Mouse (Mus musculus) MEL (cell line): ENCODE results near the gene Fhdc1. TPM values are rescaled to one million over a fixed set of nuclear protein-coding genes. Genes with fewer than 3 reads are reported as not detected.

ENCODE experiments used
- DNase-seq: peaks from one replicate; pipeline ENCODE4 v3.0.0; 2011; ENCODE audit warnings: low read depth, low spot score
- H3K27ac ChIP-seq: 2 replicates; pipeline ENCODE4 v1.5.1; 2012; ENCODE audit warnings: low read depth, mild to moderate bottlenecking, control low read depth, low read length, moderate library complexity; ENCODE audit not compliant: control insufficient read depth
- H3K27me3 ChIP-seq, 2 experiments: fragments of 150-350 bp in 1 of 2; sonication (generic) in 1 of 2; 2 replicates each; pipeline ENCODE4 v1.6.1; 2012; ENCODE audit warnings: low read length in 2 of 2, mild to moderate bottlenecking in 2 of 2, improper control_type of control experiment in 1 of 2, moderate library complexity in 1 of 2; ENCODE audit not compliant: insufficient read depth in 2 of 2, control insufficient read depth in 1 of 2
- H3K36me3 ChIP-seq, 2 experiments: 2 replicates each; pipeline ENCODE4 v1.6.1; 2012 to 2014; ENCODE audit warnings: low read length in 2 of 2, improper control_type of control experiment in 1 of 2, inconsistent platforms in 1 of 2, mild to moderate bottlenecking in 1 of 2; ENCODE audit not compliant: insufficient read depth in 2 of 2, control insufficient read depth in 1 of 2
- H3K4me1 ChIP-seq, 2 experiments: fragments of 150-350 bp in 1 of 2; sonication (generic) in 1 of 2; 2 replicates each; pipeline ENCODE4 v1.6.1; 2012; ENCODE audit warnings: low read length in 2 of 2, improper control_type of control experiment in 1 of 2, mild to moderate bottlenecking in 1 of 2; ENCODE audit not compliant: insufficient read depth in 2 of 2, control insufficient read depth in 1 of 2
- H3K4me3 ChIP-seq, 2 experiments: fragments of 150-350 bp in 1 of 2; sonication (generic) in 1 of 2; 2 replicates each; pipeline ENCODE4 v1.5.1; 2012; ENCODE audit warnings: low read depth in 2 of 2, low read length in 2 of 2, mild to moderate bottlenecking in 2 of 2, moderate library complexity in 2 of 2, control low read depth in 1 of 2, improper control_type of control experiment in 1 of 2; ENCODE audit not compliant: control insufficient read depth in 1 of 2, insufficient read depth in 1 of 2
- H3K79me2 ChIP-seq: 2 replicates; pipeline ENCODE4 v1.6.1; 2012; ENCODE audit warnings: mild to moderate bottlenecking, low read length, moderate library complexity; ENCODE audit not compliant: control insufficient read depth, poor library complexity, insufficient read depth
- H3K9ac ChIP-seq: 2 replicates; pipeline ENCODE4 v1.6.1; 2012; ENCODE audit warnings: low read depth, mild to moderate bottlenecking, control low read depth, low read length, moderate library complexity; ENCODE audit not compliant: control insufficient read depth, poor library complexity, severe bottlenecking
- H3K9me3 ChIP-seq: fragments of 150-350 bp; sonication (generic); replicated peaks from 2 replicates; pipeline ENCODE4 v1.6.1; 2012; ENCODE audit warnings: mild to moderate bottlenecking, low read length, improper control_type of control experiment, moderate library complexity; ENCODE audit not compliant: insufficient read depth
- BHLHE40 ChIP-seq: IDR thresholded peaks from 2 replicates; pipeline ENCODE4 v1.6.1; 2012; ENCODE audit warnings: low read depth, mild to moderate bottlenecking, inconsistent platforms, low read length, improper control_type of control experiment, borderline replicate concordance
- CHD2 ChIP-seq: IDR thresholded peaks from 2 replicates; pipeline ENCODE4 v1.6.1; 2011; ENCODE audit warnings: low read length, improper control_type of control experiment
- ELF1 ChIP-seq: IDR thresholded peaks from 2 replicates; pipeline ENCODE4 v1.6.1; 2014; ENCODE audit warnings: low read depth, mild to moderate bottlenecking, inconsistent platforms, low read length, improper control_type of control experiment, moderate library complexity
- EP300 ChIP-seq, 2 experiments: IDR thresholded peaks; 2 replicates each; pipeline ENCODE4 v1.6.1; 2011; ENCODE audit warnings: improper control_type of control experiment in 2 of 2, low read length in 2 of 2, low read depth in 1 of 2, mild to moderate bottlenecking in 1 of 2
- ETS1 ChIP-seq: IDR thresholded peaks from 2 replicates; pipeline ENCODE4 v1.6.1; 2012; ENCODE audit warnings: low read depth, mild to moderate bottlenecking, inconsistent platforms, low read length, improper control_type of control experiment, moderate library complexity
- GATA1 ChIP-seq: IDR thresholded peaks from 2 replicates; pipeline ENCODE4 v1.6.1; 2011; ENCODE audit warnings: low read depth, low read length, improper control_type of control experiment
- JUND ChIP-seq: IDR thresholded peaks from 2 replicates; pipeline ENCODE4 v1.6.1; 2011; ENCODE audit warnings: low read depth, mild to moderate bottlenecking, improper control_type of control experiment, low read length
- MAFK ChIP-seq: IDR thresholded peaks from 2 replicates; pipeline ENCODE4 v1.6.1; 2011; ENCODE audit warnings: low read depth, mild to moderate bottlenecking, low read length, improper control_type of control experiment, borderline replicate concordance
- MXI1 ChIP-seq: IDR thresholded peaks from 2 replicates; pipeline ENCODE4 v1.6.1; 2011; ENCODE audit warnings: mild to moderate bottlenecking, low read depth, low read length, improper control_type of control experiment
- MYC ChIP-seq: IDR thresholded peaks from 2 replicates; pipeline ENCODE4 v1.6.1; 2011; ENCODE audit warnings: low read depth, mild to moderate bottlenecking, low read length, improper control_type of control experiment, moderate library complexity
- POLR2A ChIP-seq, 2 experiments: IDR thresholded peaks; 2 replicates each; pipeline ENCODE4 v1.6.1; 2011 to 2012; ENCODE audit warnings: low read length in 2 of 2, mild to moderate bottlenecking in 2 of 2, control low read depth in 1 of 2, improper control_type of control experiment in 1 of 2, low read depth in 1 of 2, moderate library complexity in 1 of 2; ENCODE audit not compliant: control insufficient read depth in 1 of 2, insufficient read depth in 1 of 2, poor library complexity in 1 of 2
- RCOR1 ChIP-seq: IDR thresholded peaks from 2 replicates; pipeline ENCODE4 v1.6.1; 2012; ENCODE audit warnings: low read depth, mild to moderate bottlenecking, inconsistent platforms, low read length, improper control_type of control experiment
- SIN3A ChIP-seq: IDR thresholded peaks from 2 replicates; pipeline ENCODE4 v1.6.1; 2012; ENCODE audit warnings: low read length, improper control_type of control experiment, inconsistent platforms
- TAL1 ChIP-seq: IDR thresholded peaks from 2 replicates; pipeline ENCODE4 v1.6.1; 2012; ENCODE audit warnings: mild to moderate bottlenecking, inconsistent platforms, low read length, moderate library complexity, mixed read lengths
- TCF12 ChIP-seq: IDR thresholded peaks from 2 replicates; pipeline ENCODE4 v1.6.1; 2014; ENCODE audit warnings: low read depth, mild to moderate bottlenecking, inconsistent platforms, low read length, improper control_type of control experiment, moderate library complexity
- USF2 ChIP-seq, 2 experiments: IDR thresholded peaks; 2 replicates each; pipeline ENCODE4 v1.6.1; 2011 to 2012; ENCODE audit warnings: improper control_type of control experiment in 2 of 2, low read length in 2 of 2, borderline replicate concordance in 1 of 2, inconsistent platforms in 1 of 2, low read depth in 1 of 2, mild to moderate bottlenecking in 1 of 2; ENCODE audit not compliant: insufficient read depth in 1 of 2
- ZC3H11A ChIP-seq: IDR thresholded peaks from 2 replicates; pipeline ENCODE4 v1.6.1; 2012; ENCODE audit warnings: low read depth, mild to moderate bottlenecking, inconsistent platforms, low read length, improper control_type of control experiment
- ZNF384 ChIP-seq: IDR thresholded peaks from 2 replicates; pipeline ENCODE4 v1.6.1; 2012; ENCODE audit warnings: low read depth, mild to moderate bottlenecking, inconsistent platforms, low read length, improper control_type of control experiment
- polyA plus RNA-seq, 2 experiments: library from polyadenylated mRNA; stranded (reverse) in 1 of 2; unstranded in 1 of 2; fragments of >175 nt in 1 of 2; fragments of >200 nt in 1 of 2; gene quantifications; 2 replicates each; pipeline versions ENCODE4 v1.2.1 to v1.2.4; 2012; ENCODE audit warnings: low replicate concordance in 2 of 2, low read depth in 1 of 2; ENCODE audit not compliant: insufficient read length in 2 of 2, insufficient read depth in 1 of 2, missing spikeins in 1 of 2
- total RNA-seq: library from RNA; depleted of rRNA; stranded (reverse); fragments of 300-350 nt; gene quantifications from 2 replicates; pipeline ENCODE4 v1.2.3, GENCODE M21; 2012

Gene Fhdc1
- total and polyA plus RNA-seq, 3 experiments, result 0.54 to 2.0 TPM; not detected in 1

DNA sequence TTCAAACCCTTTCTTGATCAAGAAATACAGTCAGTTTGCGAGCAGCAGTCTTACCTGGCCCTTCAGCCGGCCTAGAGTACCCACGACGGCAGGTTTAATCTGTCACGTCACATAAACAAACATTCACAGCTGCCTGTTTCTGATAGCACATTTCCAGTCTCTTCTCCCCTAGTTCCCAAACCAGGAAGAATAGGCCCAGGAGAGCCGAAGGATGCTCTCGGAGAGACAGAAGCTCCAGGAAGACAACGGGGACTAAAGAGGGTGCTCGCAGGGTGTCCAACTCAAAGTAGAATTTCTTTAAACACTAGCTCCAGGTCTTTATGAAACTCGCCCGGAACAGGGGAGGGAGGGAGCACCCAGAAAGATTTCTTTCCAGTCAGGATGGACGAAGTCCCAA, 1.3 kb downstream of the Fhdc1 start:
- Histone ChIP-seq H3K4me1 (peaks cover 2 to 18% of the 10 kb centered on the region in 2 experiments; a peak in 3 of 4 replicates), H3K36me3 (peaks cover 0 to 16% of the 10 kb centered on the region in 2 experiments; a peak in 2 of 4 replicates), H3K79me2 (no peaks in the 10 kb centered on the region)
- no peak for TF ChIP-seq ELF1
- TF ChIP-seq, all 39 proteins: peak for 0
- Histone ChIP-seq H3K27me3 (peaks cover 0 to 1% of the 10 kb centered on the region in 2 experiments; a peak in 1 of 4 replicates), H3K4me3 (peak overlapping the region; percentile 48 to 51; a peak in 3 of 4 replicates), H3K9me3 (no peaks in the 10 kb centered on the region), H3K9ac (no peak overlapping the region; the same call in 1 of the 2 replicates), H3K27ac (no peak overlapping the region)
- DNase-seq, result no peak

DNA sequence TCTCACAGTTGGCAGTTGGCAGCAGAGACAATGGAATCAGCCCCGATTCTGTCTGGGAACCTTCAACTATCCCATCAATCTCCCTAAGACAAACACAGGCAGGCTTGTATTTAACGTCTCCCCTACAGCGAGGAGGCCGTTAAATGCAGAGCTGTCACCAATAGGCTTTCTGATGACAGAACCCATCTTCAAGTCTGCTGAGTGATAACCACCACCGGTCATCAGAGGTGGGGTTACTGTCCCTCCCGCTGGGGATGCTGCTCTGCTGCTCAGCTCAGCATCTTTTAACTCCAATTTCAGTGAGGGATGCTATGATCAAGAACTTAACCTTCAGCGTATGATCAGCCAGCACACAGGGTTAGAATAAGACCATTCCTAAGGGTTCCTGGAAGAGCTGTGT, 2.0 kb downstream of the Fhdc1 start:
- Histone ChIP-seq H3K27me3 (peaks cover 0 to 1% of the 10 kb centered on the region in 2 experiments; a peak in 1 of 4 replicates), H3K9me3 (no peaks in the 10 kb centered on the region), H3K4me1 (peaks cover 2 to 21% of the 10 kb centered on the region in 2 experiments; a peak in 3 of 4 replicates), H3K27ac (0 out of 2 replicates have a peak overlapping the region, but pooled peaks have one; percentile 30), H3K36me3 (peaks cover 0 to 19% of the 10 kb centered on the region in 2 experiments; a peak in 2 of 4 replicates), H3K9ac (no peak overlapping the region), H3K4me3 (peak overlapping the region in 1 of 2 experiments; percentile 9; a peak in 1 of 4 replicates), H3K79me2 (no peaks in the 10 kb centered on the region)
- no peak for TF ChIP-seq BHLHE40
- no peak for TF ChIP-seq ZNF384
- TF ChIP-seq EP300 (IDR thresholded peaks at IDR 0.05; ENCODE audit: low read depth in 1 of 2, low read length in 2 of 2), result peak in 1 of 2 experiments; percentile 25; a peak in 1 of 4 replicates
- no peak for TF ChIP-seq JUND
- no peak for TF ChIP-seq MYC
- TF ChIP-seq SIN3A, result no peak
- DNase-seq, result peak; percentile 38

DNA sequence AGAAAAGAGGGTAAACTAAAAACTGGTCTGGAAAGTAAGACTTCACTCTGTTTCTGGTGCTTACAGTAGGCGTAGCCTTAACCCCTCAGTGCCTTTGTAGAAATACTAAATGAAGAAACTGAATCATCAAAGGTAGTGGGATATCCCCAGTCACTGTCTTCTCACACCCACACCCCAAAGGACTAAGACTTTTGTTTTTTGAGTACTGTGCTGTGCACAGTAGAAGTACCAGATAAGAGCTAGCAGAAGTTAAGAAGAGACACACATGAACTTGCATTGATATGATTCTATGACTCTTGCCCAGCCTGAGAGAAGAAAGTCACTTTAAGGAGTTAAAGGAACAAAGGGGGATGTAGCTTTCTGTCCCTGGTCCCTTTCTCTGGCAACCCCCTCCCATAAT, 2.7 kb downstream of the Fhdc1 start:
- peaks cover 0 to 26% of the 10 kb centered on the region in 2 experiments; a peak in 2 of 4 replicates for H3K36me3 ChIP-seq
- H3K4me3 ChIP-seq, result peak overlapping the region in 1 of 2 experiments; percentile 9; a peak in 1 of 4 replicates
- H3K27me3 ChIP-seq, result peaks cover 0 to 1% of the 10 kb centered on the region in 2 experiments; a peak in 1 of 4 replicates
- peak; percentile 81 for TF ChIP-seq GATA1
- peak; percentile 75 to 80 for TF ChIP-seq EP300 (IDR thresholded peaks at IDR 0.05; ENCODE audit: low read depth in 1 of 2, low read length in 2 of 2)
- TF ChIP-seq JUND, result no peak
- TF ChIP-seq RCOR1, result peak; percentile 47
- TF ChIP-seq SIN3A, result 0 out of 2 replicates have a peak, but pooled peaks have one; percentile 24
- no peak for TF ChIP-seq ZC3H11A
- peak; percentile 78; the same call in 1 of the 2 replicates for TF ChIP-seq ETS1
- no peak for TF ChIP-seq POLR2A (IDR thresholded peaks at IDR 0.05; ENCODE audit: control insufficient read depth in 1 of 2, insufficient read depth in 1 of 2, low read depth in 1 of 2, low read length in 2 of 2, poor library complexity in 1 of 2)
- TF ChIP-seq MXI1, result no peak
- peak; percentile 62 for TF ChIP-seq TAL1
- TF ChIP-seq ZNF384, result 0 out of 2 replicates have a peak, but pooled peaks have one; percentile 19
- no peak for TF ChIP-seq CHD2
- TF ChIP-seq MAFK, result no peak
- peak; percentile 79 for TF ChIP-seq TCF12
- TF ChIP-seq USF2 (IDR thresholded peaks at IDR 0.05; ENCODE audit: borderline replicate concordance in 1 of 2, insufficient read depth in 1 of 2, low read depth in 1 of 2, low read length in 2 of 2), result no peak
- H3K79me2 ChIP-seq, result no peaks in the 10 kb centered on the region
- peaks cover 2 to 27% of the 10 kb centered on the region in 2 experiments; a peak in 3 of 4 replicates for H3K4me1 ChIP-seq
- peak; percentile 69 for DNase-seq
- H3K9me3 ChIP-seq, result no peaks in the 10 kb centered on the region
- H3K27ac ChIP-seq, result peak overlapping the region; percentile 30
- no peak overlapping the region for H3K9ac ChIP-seq
